Mouse (Mus musculus): ENCODE measurements at regions not wholly inside any gene's neighbourhood (a gene's known extent, or its start where the extent isn't known, plus 50 kb on each side); places are given as distances from the start of the nearest gene placed in this dataset.

DNA sequence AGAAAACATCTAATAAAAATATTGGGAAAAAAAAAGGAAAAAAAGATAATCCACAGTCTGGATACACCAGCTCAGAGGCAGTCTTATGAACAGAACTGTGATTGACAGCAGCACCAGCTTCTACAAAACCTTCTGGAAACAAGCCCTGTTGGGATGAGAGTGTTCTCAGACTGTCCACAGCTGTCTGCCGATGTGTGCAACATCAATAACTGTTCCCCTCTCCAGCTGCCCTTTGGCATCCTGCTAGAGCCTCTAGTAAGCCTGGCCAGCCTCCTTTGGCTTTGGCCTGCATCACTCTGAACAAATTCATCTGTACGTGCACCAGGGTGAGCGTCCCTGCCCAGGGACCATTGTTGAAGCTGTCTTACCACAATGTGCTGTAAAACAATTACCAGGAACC, 137.0 kb upstream of the Irs2 start:
- TF ChIP-seq EP300 (IDR thresholded peaks at IDR 0.05; ENCODE audit: low read depth) (no peak), CTCF (IDR thresholded peaks at IDR 0.05; ENCODE audit: low read depth) (no peak)

All from heart, postnatal 0 days (tissue).